Comparison of ENCODE assay signal across 20 mouse cellular contexts in genomic region chr16:67284664-67285063, GRCm38 (mm10).
DNase-seq lines count a peak whose midpoint lies in the region; TF ChIP-seq lines count a peak whose summit lies in the region.
"Had no signal": no experiment of that assay in that cellular context is flagged by ENCODE, and none has a peak within 500 bp of the region (broad histone marks: within the 10 kb centered on the region; RNA-seq: fewer than 3 reads in every experiment).

No protein-coding gene starts in this region.

- H3K4me2 ChIP-seq in myocyte (ENCODE audit: low read depth) = peak overlapping the region; percentile 21
- H3K4me2 ChIP-seq: embryonic facial prominence, embryonic 12.5 days; forebrain, embryonic 12.5 days had no signal

- no peak overlapping the region for H3ac ChIP-seq in myocyte (ENCODE audit: control insufficient read depth, insufficient read length)

- no peaks in the 10 kb centered on the region for H3K36me3 ChIP-seq in myocyte (ENCODE audit: control insufficient read depth, insufficient read depth)
- H3K36me3 ChIP-seq: embryonic facial prominence, embryonic 10.5 days; embryonic facial prominence, embryonic 12.5 days; forebrain, embryonic 10.5 days; forebrain, embryonic 12.5 days; G1E had no signal

- DNase-seq in 3T3-L1 (ENCODE audit: low read depth, low spot score) (peak; percentile 80), MN1 (ENCODE audit: low spot score) (peak; percentile 7)
- DNase-seq in cerebellum, postnatal 36 days = no peak
- DNase-seq in spleen, postnatal 14 days (ENCODE audit: low spot score in 2 of 2) = no peak
- DNase-seq: adrenal gland, adult 2 months; adrenal gland, postnatal 10 days; adrenal gland, postnatal 25 days; B cell, adult 2 months; cerebellum, adult 11-12 months; cerebellum, adult 2 months; cerebellum, adult 9-11 months; cerebellum, postnatal 14 days had no signal

- H3K4me3 ChIP-seq in myocyte = no peak overlapping the region
- H3K4me3 ChIP-seq: embryonic facial prominence, embryonic 10.5 days; embryonic facial prominence, embryonic 12.5 days; erythroblast, embryonic 14.5 days; forebrain, embryonic 10.5 days; forebrain, embryonic 12.5 days had no signal

- no peaks in the 10 kb centered on the region for H3K27me3 ChIP-seq in myocyte (ENCODE audit: control insufficient read depth, insufficient read depth, insufficient read length)
- H3K27me3 ChIP-seq: CH12.LX; embryonic facial prominence, embryonic 12.5 days; forebrain, embryonic 12.5 days had no signal

- no peaks in the 10 kb centered on the region for H3K79me2 ChIP-seq in myocyte (ENCODE audit: control insufficient read depth, insufficient read depth)

- TF ChIP-seq POLR2A in myocyte (IDR thresholded peaks at IDR 0.05; ENCODE audit: insufficient read length, low read depth) = no peak

TF ChIP-seq in myocyte, 11 proteins besides CTCF, POLR2A, EP300 and RAD21:
- TF ChIP-seq MAX (IDR thresholded peaks at IDR 0.05; ENCODE audit: low read depth) = no peak
- TF ChIP-seq CEBPB (IDR thresholded peaks at IDR 0.05; ENCODE audit: insufficient read depth, poor library complexity, severe bottlenecking) = peak; percentile 71

Comparison
In these comparisons a context has a peak if more than half of its experiments do, and no peak if none do; other contexts are left out.
1. DNase-seq: peak in 3T3-L1 (single experiment) and MN1 (single experiment); none in cerebellum, postnatal 36 days (0 of 2) and spleen, postnatal 14 days (0 of 2).